Mouse (Mus musculus) liver, adult (tissue): ENCODE data around the gene Rab26.

Experiments used
- GATA4 ChIP-seq: IDR thresholded peaks from 2 replicates; pipeline ENCODE4 v1.6.1; 2014; ENCODE audit warnings: mild to moderate bottlenecking, low read length; ENCODE audit not compliant: insufficient replicate concordance

Rab26 gene

GRCm38 (mm10) chr17:24551050-24551444, 17.0 kb upstream of the Rab26 start:
- TF ChIP-seq GATA4, result no peak

- no peak for TF ChIP-seq GATA4
Observed at GRCm38 (mm10) chr17:24550416-24551049, 16.5 kb upstream of the Rab26 start.

- no peak for TF ChIP-seq GATA4
Observed at GRCm38 (mm10) chr17:24549618-24550415, 15.8 kb upstream of the Rab26 start, which contains the start of gene Pkd1. Gene Pkd1 (plus strand): TSS chr17:24549834.

- no peak for TF ChIP-seq GATA4
Observed at GRCm38 (mm10) chr17:24548921-24549617, 15.1 kb upstream of the Rab26 start.

GRCm38 (mm10) chr17:24548435-24548834, 14.4 kb upstream of the Rab26 start:
- TF ChIP-seq GATA4, result no peak

GRCm38 (mm10) chr17:24546234-24546633, 12.2 kb upstream of the Rab26 start:
- no peak for TF ChIP-seq GATA4

- TF ChIP-seq GATA4, result no peak
Observed at GRCm38 (mm10) chr17:24545247-24545646, 11.2 kb upstream of the Rab26 start.

GRCm38 (mm10) chr17:24544613-24545012, 10.6 kb upstream of the Rab26 start:
- no peak for TF ChIP-seq GATA4

GRCm38 (mm10) chr17:24540375-24540774, 6.4 kb upstream of the Rab26 start:
- no peak for TF ChIP-seq GATA4

- TF ChIP-seq GATA4, result no peak
Observed at GRCm38 (mm10) chr17:24538950-24539349, 4.9 kb upstream of the Rab26 start.

GRCm38 (mm10) chr17:24537536-24537935, 3.5 kb upstream of the Rab26 start:
- TF ChIP-seq GATA4, result no peak

- TF ChIP-seq GATA4, result no peak
Observed at GRCm38 (mm10) chr17:24535300-24535699, 1.3 kb upstream of the Rab26 start.

GRCm38 (mm10) chr17:24533099-24533992, 664 bp downstream of the Rab26 start:
- TF ChIP-seq GATA4, result no peak

GRCm38 (mm10) chr17:24532045-24532444, 2.0 kb downstream of the Rab26 start:
- no peak for TF ChIP-seq GATA4

GRCm38 (mm10) chr17:24531064-24531463, 2.9 kb downstream of the Rab26 start:
- TF ChIP-seq GATA4, result no peak
